Mouse (Mus musculus) embryonic fibroblast, embryonic 13.5 days (primary cell): ENCODE data around the gene Thap7.

ENCODE experiments used
- CTCF ChIP-seq: IDR thresholded peaks from 2 replicates; pipeline ENCODE4 v1.5.1; 2011; ENCODE audit warnings: mild to moderate bottlenecking, control low read depth, low read length, moderate library complexity, borderline replicate concordance; ENCODE audit not compliant: insufficient read depth
- POLR2A ChIP-seq: IDR thresholded peaks from 2 replicates; pipeline ENCODE4 v1.6.1; 2011; ENCODE audit warnings: low read depth, mild to moderate bottlenecking, control low read depth, low read length, moderate library complexity

GRCm38 (mm10) chr16:17508546-17509239 lies 22.2 kb downstream of the Thap7 start, which contains the start of gene Lztr1:
- no peak for TF ChIP-seq CTCF
- TF ChIP-seq POLR2A = peak; percentile 92
